Mouse (Mus musculus) brain, embryonic 14.5 days (tissue): ENCODE results near the gene Zfp160.

Source experiments
- CTCF ChIP-seq: fragments of 200-500 bp; IDR thresholded peaks from 2 replicates; pipeline ENCODE4 v1.5.1; 2012; ENCODE audit warnings: inconsistent platforms, mild to moderate bottlenecking, moderate library complexity, borderline replicate concordance; ENCODE audit not compliant: insufficient read depth, insufficient read length; ENCODE audit errors: extremely low read depth
- POLR2A ChIP-seq: fragments of 200-500 bp; IDR thresholded peaks from 2 replicates; pipeline ENCODE4 v1.6.1; 2012; ENCODE audit warnings: mild to moderate bottlenecking, inconsistent platforms, borderline replicate concordance; ENCODE audit not compliant: poor library complexity, insufficient read depth, insufficient read length, severe bottlenecking; ENCODE audit errors: extremely low read depth

GRCm38 (mm10) chr17:20965421-20965820, 43.3 kb upstream of the Zfp160 start:
- TF ChIP-seq CTCF (no peak), POLR2A (no peak)
